Mouse (Mus musculus): ENCODE measurements at regions not wholly inside any gene's neighbourhood (a gene's known extent, or its start where the extent isn't known, plus 50 kb on each side); places are given as distances from the start of the nearest gene placed in this dataset.

DNA sequence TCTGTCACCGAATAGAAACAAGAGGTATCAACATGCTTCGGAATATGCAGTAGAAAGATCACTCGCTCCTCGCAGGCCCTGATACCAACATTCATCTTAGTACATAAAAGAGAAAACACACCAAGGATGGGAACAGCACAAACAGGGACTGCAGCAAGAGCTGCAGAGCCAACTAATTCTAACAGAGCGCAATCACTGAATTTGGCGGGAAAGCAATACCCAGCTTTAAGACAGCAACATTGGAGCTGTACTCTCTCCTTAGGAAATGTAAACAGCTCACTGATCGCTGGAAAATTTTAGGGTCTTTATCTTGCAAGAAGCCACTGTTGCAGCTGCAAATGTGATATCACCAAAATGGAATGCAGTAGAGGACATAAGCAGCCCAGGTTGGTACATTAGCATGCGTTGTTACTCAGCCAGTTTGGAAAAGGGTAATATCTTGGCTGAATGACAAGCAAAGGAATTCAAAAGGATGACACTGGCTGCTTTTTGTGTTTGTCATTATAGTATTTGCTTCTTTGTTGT is 469.3 kb downstream of the Hace1 start:
- 51% methylated on average over 8 of the region's 8 CpGs for WGBS

DNA sequence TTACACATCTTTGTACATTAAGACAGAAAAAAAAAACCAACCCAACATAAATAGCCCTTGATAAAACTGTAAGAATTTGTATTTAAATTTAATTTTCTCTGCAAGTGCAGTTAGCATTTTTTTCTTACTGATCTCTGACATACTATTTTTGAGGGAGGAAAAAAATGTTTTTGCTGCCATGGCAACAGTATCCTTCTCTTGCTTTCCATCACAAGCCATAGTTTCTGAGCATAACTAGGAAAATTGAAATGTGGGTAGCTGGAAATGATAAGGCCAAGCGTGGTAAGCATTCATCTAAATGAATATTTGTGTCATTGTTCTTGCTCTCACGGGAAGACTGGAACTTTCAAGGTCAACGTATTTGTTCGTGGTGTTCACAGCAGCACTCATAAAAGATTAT is 470.0 kb downstream of the Hace1 start:
- Histone ChIP-seq H3K27me3 (ENCODE audit: control insufficient read depth, insufficient read depth, low read length) (no peaks in the 10 kb centered on the region), H3K27ac (no peak overlapping the region), H3K36me3 (ENCODE audit: control insufficient read depth, insufficient read depth, low read length) (no peaks in the 10 kb centered on the region), H3K79me2 (replicated peaks; ENCODE audit: control insufficient read depth, insufficient read depth, low read length) (no peaks in the 10 kb centered on the region), H3K4me3 (no peak overlapping the region), H3K4me1 (ENCODE audit: control insufficient read depth, insufficient read depth, low read length) (no peaks in the 10 kb centered on the region), H3K9ac (ENCODE audit: low read depth, low read length) (no peak overlapping the region)
- intact Hi-C loops (cut with DNase I): no loop called here
- no peak for DNase-seq
- 59% methylated on average over 4 of the region's 4 CpGs for WGBS
- no peak for TF ChIP-seq EP300 (IDR thresholded peaks at IDR 0.05; ENCODE audit: insufficient read depth, low read depth, low read length)
- no peak for TF ChIP-seq CTCF (IDR thresholded peaks at IDR 0.05)
- TF ChIP-seq POLR2A (IDR thresholded peaks at IDR 0.05; ENCODE audit: insufficient read depth, low read depth, low read length): no peak

More for the DNA sequence above, 469.3 kb downstream of the Hace1 start:
- H3K79me2 ChIP-seq (replicated peaks; ENCODE audit: control insufficient read depth, insufficient read depth, low read length): no peaks in the 10 kb centered on the region
- H3K9ac ChIP-seq (ENCODE audit: low read depth, low read length): no peak overlapping the region
- no peaks in the 10 kb centered on the region for H3K27me3 ChIP-seq (ENCODE audit: control insufficient read depth, insufficient read depth, low read length)
- DNase-seq: no peak
- no peak overlapping the region for H3K27ac ChIP-seq
- no peak for TF ChIP-seq CTCF (IDR thresholded peaks at IDR 0.05)
- no peak for TF ChIP-seq EP300 (IDR thresholded peaks at IDR 0.05; ENCODE audit: insufficient read depth, low read depth, low read length)
- TF ChIP-seq POLR2A (IDR thresholded peaks at IDR 0.05; ENCODE audit: insufficient read depth, low read depth, low read length): no peak
- no peak overlapping the region for H3K4me3 ChIP-seq
- no peaks in the 10 kb centered on the region for H3K36me3 ChIP-seq (ENCODE audit: control insufficient read depth, insufficient read depth, low read length)
- intact Hi-C loops (cut with DNase I): no loop called here
- H3K4me1 ChIP-seq (ENCODE audit: control insufficient read depth, insufficient read depth, low read length): no peaks in the 10 kb centered on the region

- intact Hi-C loops (cut with DNase I): no loop called here
- TF ChIP-seq EP300 (IDR thresholded peaks at IDR 0.05; ENCODE audit: insufficient read depth, low read depth, low read length) (no peak), POLR2A (IDR thresholded peaks at IDR 0.05; ENCODE audit: insufficient read depth, low read depth, low read length) (no peak), CTCF (IDR thresholded peaks at IDR 0.05) (peak; percentile 86)
- DNase-seq: no peak
- Histone ChIP-seq H3K9ac (ENCODE audit: low read depth, low read length) (no peak overlapping the region), H3K79me2 (replicated peaks; ENCODE audit: control insufficient read depth, insufficient read depth, low read length) (no peaks in the 10 kb centered on the region), H3K27me3 (ENCODE audit: control insufficient read depth, insufficient read depth, low read length) (no peaks in the 10 kb centered on the region), H3K4me1 (ENCODE audit: control insufficient read depth, insufficient read depth, low read length) (no peaks in the 10 kb centered on the region), H3K27ac (no peak overlapping the region), H3K36me3 (ENCODE audit: control insufficient read depth, insufficient read depth, low read length) (no peaks in the 10 kb centered on the region), H3K4me3 (no peak overlapping the region)
- 34% methylated on average over 14 of the region's 14 CpGs for WGBS
Observed at GRCm38 (mm10) chr10:46057362-46058198, 480.0 kb downstream of the Hace1 start.

DNA sequence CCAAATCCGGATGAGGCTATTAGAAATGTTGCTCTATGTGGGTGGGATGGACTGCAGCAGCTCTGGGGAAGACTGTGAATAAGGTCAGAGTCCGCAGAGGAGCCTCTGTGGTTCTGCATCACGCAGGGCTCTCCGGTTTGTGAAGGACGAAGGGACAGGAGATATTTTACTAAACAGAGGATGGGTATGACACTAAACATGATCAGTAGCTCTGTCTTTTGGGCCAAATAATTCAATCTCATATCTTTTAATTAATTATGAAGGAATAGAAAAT is 480.5 kb downstream of the Hace1 start:
- Histone ChIP-seq H3K27ac (no peak overlapping the region), H3K79me2 (replicated peaks; ENCODE audit: control insufficient read depth, insufficient read depth, low read length) (no peaks in the 10 kb centered on the region), H3K4me3 (no peak overlapping the region), H3K27me3 (ENCODE audit: control insufficient read depth, insufficient read depth, low read length) (no peaks in the 10 kb centered on the region), H3K4me1 (ENCODE audit: control insufficient read depth, insufficient read depth, low read length) (no peaks in the 10 kb centered on the region), H3K36me3 (ENCODE audit: control insufficient read depth, insufficient read depth, low read length) (no peaks in the 10 kb centered on the region), H3K9ac (ENCODE audit: low read depth, low read length) (no peak overlapping the region)
- no peak for TF ChIP-seq CTCF (IDR thresholded peaks at IDR 0.05)
- no peak for TF ChIP-seq EP300 (IDR thresholded peaks at IDR 0.05; ENCODE audit: insufficient read depth, low read depth, low read length)
- no peak for TF ChIP-seq POLR2A (IDR thresholded peaks at IDR 0.05; ENCODE audit: insufficient read depth, low read depth, low read length)
- DNase-seq: no peak
- 73% methylated on average over 5 of the region's 5 CpGs for WGBS
- intact Hi-C loops (cut with DNase I): no loop called here

DNA sequence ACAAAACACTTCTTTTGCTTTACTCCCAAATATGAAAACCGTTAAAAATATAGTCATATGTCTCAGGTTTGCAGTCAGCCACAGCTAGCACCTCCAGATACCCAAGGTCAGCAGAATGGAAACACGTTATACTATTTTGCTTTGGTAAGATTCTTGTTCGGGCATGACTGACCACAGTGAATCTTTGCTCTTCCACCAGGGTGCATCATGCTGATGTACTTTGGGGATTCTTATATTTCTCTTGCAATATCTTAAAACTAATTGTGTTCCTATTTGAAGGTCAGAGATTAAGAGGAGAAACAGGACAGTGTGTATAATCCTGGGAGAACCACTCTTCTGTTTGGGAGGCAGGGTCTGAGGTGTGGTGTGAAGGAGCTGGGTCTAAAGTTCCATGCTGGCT is 481.7 kb downstream of the Hace1 start:
- intact Hi-C loops (cut with DNase I): no loop called here
- 64% methylated on average over 3 of the region's 3 CpGs for WGBS
- H3K27me3 ChIP-seq (ENCODE audit: control insufficient read depth, insufficient read depth, low read length): no peaks in the 10 kb centered on the region

GRCm38 (mm10) chr10:46063831-46064230 is 486.2 kb downstream of the Hace1 start:
- no peaks in the 10 kb centered on the region for H3K27me3 ChIP-seq (ENCODE audit: control insufficient read depth, insufficient read depth, low read length)
- intact Hi-C loops (cut with DNase I): no loop called here
- no peak for DNase-seq
- no peak for TF ChIP-seq EP300 (IDR thresholded peaks at IDR 0.05; ENCODE audit: insufficient read depth, low read depth, low read length)
- TF ChIP-seq CTCF (IDR thresholded peaks at IDR 0.05): no peak
- TF ChIP-seq POLR2A (IDR thresholded peaks at IDR 0.05; ENCODE audit: insufficient read depth, low read depth, low read length): no peak
- no peak overlapping the region for H3K9ac ChIP-seq (ENCODE audit: low read depth, low read length)
- H3K27ac ChIP-seq: no peak overlapping the region
- H3K4me1 ChIP-seq (ENCODE audit: control insufficient read depth, insufficient read depth, low read length): no peaks in the 10 kb centered on the region
- H3K79me2 ChIP-seq (replicated peaks; ENCODE audit: control insufficient read depth, insufficient read depth, low read length): no peaks in the 10 kb centered on the region
- H3K4me3 ChIP-seq: no peak overlapping the region
- WGBS: 75% methylated on average over 4 of the region's 4 CpGs
- no peaks in the 10 kb centered on the region for H3K36me3 ChIP-seq (ENCODE audit: control insufficient read depth, insufficient read depth, low read length)

More for the DNA sequence above, 481.7 kb downstream of the Hace1 start:
- Histone ChIP-seq H3K79me2 (replicated peaks; ENCODE audit: control insufficient read depth, insufficient read depth, low read length) (no peaks in the 10 kb centered on the region), H3K27ac (no peak overlapping the region), H3K9ac (ENCODE audit: low read depth, low read length) (no peak overlapping the region), H3K36me3 (ENCODE audit: control insufficient read depth, insufficient read depth, low read length) (no peaks in the 10 kb centered on the region), H3K4me1 (ENCODE audit: control insufficient read depth, insufficient read depth, low read length) (no peaks in the 10 kb centered on the region), H3K4me3 (no peak overlapping the region)
- TF ChIP-seq CTCF (IDR thresholded peaks at IDR 0.05) (no peak), POLR2A (IDR thresholded peaks at IDR 0.05; ENCODE audit: insufficient read depth, low read depth, low read length) (no peak), EP300 (IDR thresholded peaks at IDR 0.05; ENCODE audit: insufficient read depth, low read depth, low read length) (no peak)
- no peak for DNase-seq

Measured in heart, adult 2 months (tissue).